Mouse (Mus musculus): ENCODE measurements around the gene Hoxd11. TPM values are rescaled to one million over a fixed set of nuclear protein-coding genes. Genes with fewer than 3 reads are reported as not detected.

The Hoxd11 gene
- polyA plus RNA-seq, 1 experiment from 2014 or later, result 10.3 TPM

DNA sequence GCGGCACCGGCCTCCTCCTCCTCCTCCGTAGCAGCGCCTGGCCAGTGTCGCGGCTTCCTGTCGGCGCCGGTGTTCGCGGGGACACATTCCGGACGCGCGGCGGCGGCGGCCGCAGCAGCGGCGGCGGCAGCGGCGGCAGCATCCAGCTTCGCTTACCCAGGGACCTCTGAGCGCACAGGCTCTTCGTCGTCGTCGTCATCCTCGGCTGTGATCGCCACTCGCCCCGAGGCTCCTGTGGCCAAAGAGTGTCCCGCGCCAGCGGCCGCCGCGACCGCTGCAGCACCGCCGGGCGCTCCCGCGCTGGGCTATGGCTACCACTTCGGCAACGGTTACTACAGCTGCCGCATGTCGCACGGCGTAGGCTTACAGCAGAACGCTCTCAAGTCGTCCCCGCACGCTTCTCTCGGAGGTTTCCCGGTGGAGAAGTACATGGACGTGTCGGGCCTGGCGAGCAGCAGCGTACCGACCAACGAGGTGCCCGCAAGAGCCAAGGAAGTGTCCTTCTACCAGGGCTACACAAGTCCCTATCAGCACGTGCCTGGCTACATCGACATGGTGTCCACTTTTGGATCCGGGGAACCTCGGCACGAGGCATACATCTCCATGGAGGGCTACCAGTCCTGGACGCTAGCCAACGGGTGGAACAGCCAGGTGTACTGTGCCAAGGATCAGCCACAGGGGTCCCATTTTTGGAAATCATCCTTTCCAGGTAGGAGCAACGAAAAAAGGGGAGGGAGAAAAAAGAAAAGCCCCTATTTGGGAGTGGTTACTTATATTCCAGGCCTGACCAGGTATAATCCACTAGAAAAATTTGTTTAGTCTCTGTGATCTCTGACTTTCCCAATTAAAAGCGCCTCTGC, 10.8 kb upstream of the Hoxd11 start:
- Histone ChIP-seq H3K9ac (peak overlapping the region; percentile 76), H3K27ac (peak overlapping the region; percentile 95), H3K36me3 (no peaks in the 10 kb centered on the region), H3K9me3 (no peaks in the 10 kb centered on the region), H3K27me3 (peaks cover 55% of the 10 kb centered on the region), H3K4me2 (peak overlapping the region; percentile 66), H3K4me3 (peak overlapping the region; percentile 66), H3K4me1 (peaks cover 23% of the 10 kb centered on the region)
- ATAC-seq (ENCODE audit: insufficient number of reproducible peaks, low FRiP score, low TSS enrichment, low read depth), result no peak
- under 1% methylated on average over 56 of the region's 74 CpGs for WGBS

DNA sequence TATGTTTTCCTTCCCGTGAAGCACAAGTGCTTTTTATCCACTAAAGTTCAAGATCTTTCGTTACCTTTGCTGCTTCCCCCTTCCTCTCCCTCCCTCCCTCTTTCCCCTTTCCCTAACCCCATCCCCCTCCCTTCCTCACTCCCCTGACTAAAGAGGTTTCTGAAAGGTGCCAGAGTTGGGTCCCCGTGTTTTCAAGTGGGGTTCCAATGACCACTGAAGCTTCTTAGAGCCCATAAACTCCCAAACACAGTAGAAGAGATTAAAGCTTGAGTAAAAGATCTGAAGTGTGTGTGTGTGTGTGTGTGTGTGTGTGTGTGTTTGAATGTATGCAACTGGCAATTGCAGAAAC, 10.2 kb upstream of the Hoxd11 start:
- peak overlapping the region; percentile 66; the same call in 1 of the 2 replicates for H3K4me2 ChIP-seq
- peak overlapping the region; percentile 76 for H3K9ac ChIP-seq
- ATAC-seq (ENCODE audit: insufficient number of reproducible peaks, low FRiP score, low TSS enrichment, low read depth), result no peak
- H3K4me1 ChIP-seq, result peaks cover 27% of the 10 kb centered on the region
- peaks cover 55% of the 10 kb centered on the region for H3K27me3 ChIP-seq
- peak overlapping the region; percentile 66 for H3K4me3 ChIP-seq
- no peaks in the 10 kb centered on the region for H3K9me3 ChIP-seq
- H3K36me3 ChIP-seq, result no peaks in the 10 kb centered on the region
- WGBS, result 8% methylated on average over 3 of the region's 3 CpGs
- H3K27ac ChIP-seq, result peak overlapping the region; percentile 95

DNA sequence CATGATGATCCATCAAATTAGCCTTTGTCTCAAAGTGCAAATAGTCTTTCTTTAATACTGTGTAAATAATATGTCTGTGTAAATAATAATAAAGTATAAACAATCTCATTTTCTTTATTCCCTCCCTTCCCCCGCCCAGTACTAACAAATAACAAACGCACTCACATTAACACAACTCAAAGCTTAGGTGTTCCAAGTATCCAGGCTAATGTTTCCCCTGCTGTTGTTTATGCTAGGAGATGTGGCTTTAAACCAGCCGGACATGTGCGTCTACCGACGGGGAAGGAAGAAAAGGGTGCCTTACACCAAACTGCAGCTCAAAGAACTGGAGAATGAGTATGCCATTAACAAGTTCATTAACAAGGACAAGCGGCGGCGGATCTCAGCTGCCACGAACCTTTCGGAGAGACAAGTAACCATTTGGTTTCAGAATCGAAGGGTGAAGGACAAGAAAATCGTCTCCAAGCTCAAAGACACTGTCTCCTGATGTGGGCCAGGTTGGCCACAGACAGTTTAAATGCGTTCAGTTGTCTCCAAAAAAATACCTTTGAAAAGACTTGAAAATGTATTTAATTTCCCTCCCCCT, 9.6 kb upstream of the Hoxd11 start:
- Histone ChIP-seq H3K27ac (peak overlapping the region; percentile 65), H3K4me1 (peaks cover 32% of the 10 kb centered on the region), H3K9me3 (no peaks in the 10 kb centered on the region), H3K9ac (peak overlapping the region; percentile 76), H3K36me3 (no peaks in the 10 kb centered on the region), H3K4me2 (peak overlapping the region; percentile 66; the same call in 1 of the 2 replicates), H3K27me3 (peaks cover 55% of the 10 kb centered on the region), H3K4me3 (peak overlapping the region; percentile 66)
- no peak for ATAC-seq (ENCODE audit: insufficient number of reproducible peaks, low FRiP score, low TSS enrichment, low read depth)
- WGBS, result 9% methylated on average over 14 of the region's 14 CpGs

- ATAC-seq (ENCODE audit: insufficient number of reproducible peaks, low FRiP score, low TSS enrichment, low read depth), result no peak
- H3K27ac ChIP-seq, result no peak overlapping the region; the same call in 1 of the 2 replicates
- no peak overlapping the region for H3K9ac ChIP-seq
- WGBS, result 15% methylated on average over 3 of the region's 3 CpGs
- no peaks in the 10 kb centered on the region for H3K9me3 ChIP-seq
- H3K4me3 ChIP-seq, result peak overlapping the region; percentile 66
- H3K4me1 ChIP-seq, result peaks cover 40% of the 10 kb centered on the region
- peak overlapping the region; percentile 65 for H3K4me2 ChIP-seq
- peaks cover 57% of the 10 kb centered on the region for H3K27me3 ChIP-seq
- H3K36me3 ChIP-seq, result no peaks in the 10 kb centered on the region
Measured at GRCm38 (mm10) chr2:74670632-74671188, 8.6 kb upstream of the Hoxd11 start.

DNA sequence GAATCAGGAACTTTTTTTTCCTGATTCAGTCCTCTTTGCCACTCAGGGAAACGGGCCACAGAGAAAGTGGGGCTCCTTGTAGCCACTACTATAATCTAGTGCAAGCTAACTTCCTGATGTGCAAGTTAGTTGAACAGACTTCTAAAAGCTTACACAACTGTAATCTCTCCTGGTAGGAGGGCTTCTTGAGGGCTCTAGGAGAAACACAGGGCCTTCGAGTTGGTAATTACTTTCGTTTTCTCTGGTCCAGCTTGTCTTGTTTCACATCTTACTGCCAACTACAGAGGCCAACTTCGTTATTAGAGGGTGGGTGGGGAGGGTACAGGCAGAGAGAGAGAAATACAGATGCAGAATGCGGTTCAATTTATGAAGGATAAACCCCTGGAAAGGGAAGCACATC, 7.5 kb upstream of the Hoxd11 start:
- Histone ChIP-seq H3K4me3 (peak overlapping the region; percentile 41), H3K27ac (peak overlapping the region; percentile 86), H3K9me3 (no peaks in the 10 kb centered on the region), H3K27me3 (peaks cover 61% of the 10 kb centered on the region), H3K9ac (no peak overlapping the region), H3K36me3 (no peaks in the 10 kb centered on the region), H3K4me1 (peaks cover 43% of the 10 kb centered on the region), H3K4me2 (peak overlapping the region; percentile 65)
- no peak for ATAC-seq (ENCODE audit: insufficient number of reproducible peaks, low FRiP score, low TSS enrichment, low read depth)
- whole genome bisulfite sequencing, result 24% methylated on average over 5 of the region's 5 CpGs

GRCm38 (mm10) chr2:74672481-74673362, 6.6 kb upstream of the Hoxd11 start:
- H3K27ac ChIP-seq, result peak overlapping the region; percentile 92
- WGBS, result 6% methylated on average over 40 of the region's 40 CpGs

DNA sequence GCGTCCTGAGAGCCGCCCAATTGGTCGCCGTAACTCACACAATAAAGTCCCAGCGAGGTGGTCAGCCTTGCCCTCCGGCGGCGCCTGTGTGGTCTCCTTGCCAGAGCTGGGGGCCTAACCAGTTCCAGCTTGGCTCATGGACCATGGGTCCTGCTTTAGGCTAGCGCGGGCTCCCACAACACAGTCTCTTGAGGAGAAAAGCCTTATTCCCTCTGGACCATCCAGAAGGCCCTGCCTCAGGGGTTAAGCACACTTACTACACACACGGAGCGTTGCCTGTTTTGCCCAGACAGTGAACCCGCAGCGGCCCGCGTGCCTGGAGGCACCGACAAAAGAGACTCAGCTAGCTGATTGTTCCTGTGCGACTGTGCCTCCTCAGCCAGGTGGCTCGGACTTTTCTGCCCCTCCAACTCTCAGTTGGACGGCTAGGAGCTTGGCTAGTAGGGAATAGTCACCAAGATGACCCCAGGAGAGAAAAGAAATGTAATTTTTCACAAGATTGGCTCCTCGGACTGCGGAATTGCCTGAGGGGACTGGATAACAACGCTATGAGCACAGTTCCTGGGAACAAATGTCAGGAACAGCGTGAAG, 5.4 kb upstream of the Hoxd11 start:
- Histone ChIP-seq H3K4me2 (peak overlapping the region; percentile 65), H3K27ac (peak overlapping the region; percentile 92), H3K9ac (no peak overlapping the region), H3K27me3 (peaks cover 59% of the 10 kb centered on the region), H3K9me3 (no peaks in the 10 kb centered on the region), H3K36me3 (no peaks in the 10 kb centered on the region), H3K4me1 (peaks cover 31% of the 10 kb centered on the region), H3K4me3 (peak overlapping the region; percentile 45)
- ATAC-seq (ENCODE audit: insufficient number of reproducible peaks, low FRiP score, low TSS enrichment, low read depth), result no peak
- WGBS, result 7% methylated on average over 24 of the region's 24 CpGs

More at GRCm38 (mm10) chr2:74672481-74673362, 6.6 kb upstream of the Hoxd11 start:
- Histone ChIP-seq H3K4me1 (peaks cover 37% of the 10 kb centered on the region), H3K27me3 (peaks cover 63% of the 10 kb centered on the region), H3K9ac (no peak overlapping the region), H3K36me3 (no peaks in the 10 kb centered on the region), H3K9me3 (no peaks in the 10 kb centered on the region), H3K4me3 (peak overlapping the region; percentile 41), H3K4me2 (peak overlapping the region; percentile 65)
- ATAC-seq (ENCODE audit: insufficient number of reproducible peaks, low FRiP score, low TSS enrichment, low read depth), result peak; percentile 43; the same call in 1 of the 2 replicates

DNA sequence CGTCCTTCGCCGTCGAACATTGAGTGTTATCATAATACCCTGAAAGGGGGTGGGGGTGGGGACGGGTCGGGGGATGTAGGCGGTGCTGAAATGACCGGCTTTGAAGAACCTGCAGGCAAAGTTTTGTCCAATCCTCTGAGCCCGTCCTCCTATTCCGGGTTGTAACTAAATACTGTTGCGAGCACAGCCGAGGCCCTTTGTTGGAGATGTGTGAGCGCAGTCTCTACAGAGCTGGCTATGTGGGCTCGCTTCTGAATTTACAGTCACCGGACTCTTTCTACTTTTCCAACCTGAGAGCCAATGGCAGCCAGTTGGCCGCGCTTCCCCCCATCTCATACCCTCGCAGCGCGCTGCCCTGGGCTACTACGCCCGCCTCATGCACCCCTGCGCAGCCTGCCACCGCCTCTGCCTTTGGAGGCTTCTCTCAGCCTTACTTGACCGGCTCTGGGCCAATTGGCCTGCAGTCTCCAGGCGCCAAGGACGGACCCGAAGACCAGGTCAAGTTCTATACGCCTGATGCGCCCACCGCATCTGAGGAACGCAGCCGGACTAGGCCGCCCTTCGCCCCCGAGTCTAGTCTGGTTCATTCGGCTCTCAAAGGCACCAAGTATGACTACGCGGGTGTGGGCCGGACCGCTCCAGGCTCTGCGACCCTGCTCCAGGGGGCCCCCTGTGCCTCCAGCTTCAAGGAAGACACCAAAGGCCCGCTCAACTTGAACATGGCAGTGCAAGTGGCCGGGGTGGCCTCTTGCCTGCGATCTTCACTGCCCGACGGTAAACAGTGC, 4.3 kb upstream of the Hoxd11 start, which contains the start of gene Hoxd12:
TSS of gene Hoxd12 (plus strand) at position 133 of the 785 bp plus-strand sequence.
- Histone ChIP-seq H3K4me2 (peak within 1 kb of the TSS; percentile 65), H3K9ac (peak within 1 kb of the TSS; percentile 55), H3K4me3 (peak within 1 kb of the TSS; percentile 45), H3K9me3 (no peaks in the 10 kb centered on the region), H3K4me1 (peaks cover 38% of the 10 kb centered on the region), H3K27ac (peak within 1 kb of the TSS; percentile 92), H3K36me3 (no peaks in the 10 kb centered on the region), H3K27me3 (peaks cover 66% of the 10 kb centered on the region)
- 6% methylated on average over 47 of the region's 47 CpGs for WGBS
- ATAC-seq (ENCODE audit: insufficient number of reproducible peaks, low FRiP score, low TSS enrichment, low read depth), result peak; percentile 50

GRCm38 (mm10) chr2:74675666-74676282, 3.6 kb upstream of the Hoxd11 start:
- H3K4me3 ChIP-seq, result peak overlapping the region; percentile 45
- H3K36me3 ChIP-seq, result no peaks in the 10 kb centered on the region
- peaks cover 72% of the 10 kb centered on the region for H3K27me3 ChIP-seq
- H3K9me3 ChIP-seq, result no peaks in the 10 kb centered on the region
- no peak; the same call in 1 of the 2 replicates for ATAC-seq (ENCODE audit: insufficient number of reproducible peaks, low FRiP score, low TSS enrichment, low read depth)
- 15% methylated on average over 23 of the region's 24 CpGs for WGBS
- H3K9ac ChIP-seq, result peak overlapping the region; percentile 55
- peak overlapping the region; percentile 65 for H3K4me2 ChIP-seq
- H3K4me1 ChIP-seq, result peaks cover 38% of the 10 kb centered on the region
- peak overlapping the region; percentile 92 for H3K27ac ChIP-seq

DNA sequence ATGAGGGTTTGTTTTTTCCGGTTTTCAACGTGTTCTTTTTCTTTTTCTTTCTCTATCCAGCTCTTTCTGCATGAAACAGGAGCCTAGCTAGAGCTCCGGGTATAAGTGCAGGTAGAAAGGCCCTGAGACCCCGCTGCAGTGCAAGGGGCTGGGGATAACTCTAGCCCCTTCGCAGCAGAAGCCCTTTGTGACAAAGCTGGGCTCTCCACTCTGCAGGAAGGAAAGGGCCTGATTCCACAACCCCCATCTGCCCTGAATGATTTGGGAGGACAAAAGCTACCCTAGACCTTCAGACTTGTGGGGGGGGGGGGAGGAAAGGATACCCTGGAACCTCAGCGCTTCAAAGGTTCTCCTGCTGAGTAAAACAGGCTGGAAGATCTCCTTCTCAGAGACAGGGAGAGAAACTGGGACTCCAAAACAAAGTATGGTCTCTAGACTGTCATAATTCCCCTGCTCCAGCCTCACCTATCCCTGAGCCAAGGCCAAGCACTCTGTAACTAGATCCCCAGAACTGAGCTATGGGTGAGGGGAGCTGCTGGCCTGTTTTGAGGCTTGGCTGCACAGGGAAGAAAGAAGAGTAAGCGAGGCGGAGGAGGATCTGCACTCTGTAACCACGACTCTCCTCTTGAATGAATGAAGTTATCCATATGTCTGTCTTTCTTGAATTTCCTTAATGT, 2.8 kb upstream of the Hoxd11 start:
- Histone ChIP-seq H3K4me3 (peak overlapping the region; percentile 45), H3K9me3 (no peaks in the 10 kb centered on the region), H3K36me3 (no peaks in the 10 kb centered on the region), H3K27ac (peak overlapping the region; percentile 92), H3K4me1 (peaks cover 39% of the 10 kb centered on the region), H3K27me3 (peaks cover 80% of the 10 kb centered on the region), H3K4me2 (peak overlapping the region; percentile 65), H3K9ac (peak overlapping the region; percentile 55)
- ATAC-seq (ENCODE audit: insufficient number of reproducible peaks, low FRiP score, low TSS enrichment, low read depth), result no peak
- 20% methylated on average over 9 of the region's 9 CpGs for WGBS

All from limb, embryonic 15.5 days (tissue).